Mouse (Mus musculus) CH12.LX (cell line): ENCODE results near the gene Kcnj6. TPM values are rescaled to one million over a fixed set of nuclear protein-coding genes. Genes with fewer than 3 reads are reported as not detected.

Experiments used
- DNase-seq: peaks from one replicate; pipeline ENCODE4 v3.0.0-alpha.2; 2013; ENCODE audit errors: extremely low read depth
- H3K27ac ChIP-seq: 2 replicates; pipeline ENCODE4 v1.5.1; 2012; ENCODE audit warnings: low read depth, mild to moderate bottlenecking, control low read depth, moderate library complexity; ENCODE audit not compliant: insufficient read depth
- H3K27me3 ChIP-seq: replicated peaks from 2 replicates; pipeline ENCODE3; 2012; ENCODE audit warnings: inconsistent platforms
- H3K36me3 ChIP-seq, 2 experiments: replicated peaks in 1 of 2; 2 replicates each; pipeline versions ENCODE3 to v1.6.1; 2012; ENCODE audit warnings: inconsistent platforms in 1 of 2, low read length in 1 of 2, mild to moderate bottlenecking in 1 of 2, mixed read lengths in 1 of 2, moderate library complexity in 1 of 2; ENCODE audit not compliant: control insufficient read depth in 1 of 2, insufficient read depth in 1 of 2
- H3K4me1 ChIP-seq, 2 experiments: 2 replicates each; pipeline ENCODE4 v1.6.1; 2012; ENCODE audit warnings: inconsistent platforms in 1 of 2, moderate library complexity in 1 of 2; ENCODE audit not compliant: insufficient read depth in 2 of 2, control insufficient read depth in 1 of 2
- H3K4me2 ChIP-seq: 2 replicates; pipeline ENCODE4 v1.6.1; 2012; ENCODE audit warnings: low read depth, mild to moderate bottlenecking, control low read depth; ENCODE audit not compliant: poor library complexity, insufficient read depth, severe bottlenecking
- H3K4me3 ChIP-seq, 3 experiments: fragments of 150-350 bp in 1 of 3; sonication (generic) in 1 of 3; replicated peaks in 1 of 3; 2 replicates each; pipeline versions ENCODE3 to v1.5.1; 2011 to 2012; ENCODE audit warnings: low read depth in 2 of 3, low read length in 2 of 3, mild to moderate bottlenecking in 2 of 3, moderate library complexity in 2 of 3, control low read depth in 1 of 3, improper control_type of control experiment in 1 of 3, inconsistent platforms in 1 of 3, mixed read lengths in 1 of 3; ENCODE audit not compliant: poor library complexity in 1 of 3
- H3K79me2 ChIP-seq: replicated peaks from 2 replicates; pipeline ENCODE4 v1.6.1; 2012; ENCODE audit warnings: mild to moderate bottlenecking, moderate library complexity; ENCODE audit not compliant: control insufficient read depth, poor library complexity, insufficient read depth, severe bottlenecking; ENCODE audit errors: extremely low read depth
- H3K9ac ChIP-seq: 2 replicates; pipeline ENCODE4 v1.6.1; 2012; ENCODE audit warnings: low read depth, mild to moderate bottlenecking, control low read depth, moderate library complexity; ENCODE audit not compliant: insufficient read depth
- H3K9me3 ChIP-seq: replicated peaks from 2 replicates; pipeline ENCODE3; 2012; ENCODE audit warnings: low read length, inconsistent platforms, mixed read lengths
- BHLHE40 ChIP-seq: IDR thresholded peaks from 2 replicates; pipeline ENCODE4 v1.6.1; 2011; ENCODE audit warnings: mild to moderate bottlenecking, low read depth, low read length, improper control_type of control experiment
- CHD1 ChIP-seq: IDR thresholded peaks from 2 replicates; pipeline ENCODE4 v1.6.1; 2012; ENCODE audit warnings: low read depth, low read length, improper control_type of control experiment, inconsistent platforms
- E2F4 ChIP-seq: IDR thresholded peaks from 2 replicates; pipeline ENCODE4 v1.6.1; 2011; ENCODE audit warnings: low read depth, low read length, improper control_type of control experiment; ENCODE audit not compliant: insufficient replicate concordance
- ELF1 ChIP-seq: IDR thresholded peaks from 2 replicates; pipeline ENCODE4 v1.6.1; 2014; ENCODE audit warnings: low read depth, mild to moderate bottlenecking, inconsistent platforms, low read length, improper control_type of control experiment
- EP300 ChIP-seq: IDR thresholded peaks from 2 replicates; pipeline ENCODE4 v1.6.1; 2011; ENCODE audit warnings: low read length, improper control_type of control experiment
- ETS1 ChIP-seq: conservative IDR thresholded peaks from 2 replicates; pipeline ENCODE4 v1.6.1; 2012; ENCODE audit warnings: low read depth, mild to moderate bottlenecking, inconsistent platforms, low read length, improper control_type of control experiment, moderate library complexity
- GABPA ChIP-seq: IDR thresholded peaks from 2 replicates; pipeline ENCODE4 v1.6.1; 2012; ENCODE audit warnings: low read depth, low read length, improper control_type of control experiment, inconsistent platforms; ENCODE audit not compliant: insufficient replicate concordance
- HCFC1 ChIP-seq: IDR thresholded peaks from 2 replicates; pipeline ENCODE4 v1.6.1; 2012; ENCODE audit warnings: low read depth, mild to moderate bottlenecking, inconsistent platforms, low read length, improper control_type of control experiment
- IRF4 ChIP-seq: IDR thresholded peaks from 2 replicates; pipeline ENCODE4 v1.6.1; 2014; ENCODE audit warnings: low read depth, mild to moderate bottlenecking, inconsistent platforms, low read length, improper control_type of control experiment
- JUN ChIP-seq: IDR thresholded peaks from 2 replicates; pipeline ENCODE4 v1.6.1; 2011; ENCODE audit warnings: low read depth, mild to moderate bottlenecking, low read length, improper control_type of control experiment, moderate library complexity; ENCODE audit not compliant: insufficient read depth
- KAT2A ChIP-seq: IDR thresholded peaks from 2 replicates; pipeline ENCODE4 v1.6.1; 2012; ENCODE audit warnings: low read length, improper control_type of control experiment, inconsistent platforms; ENCODE audit not compliant: insufficient replicate concordance
- MAFK ChIP-seq: IDR thresholded peaks from 2 replicates; pipeline ENCODE4 v1.6.1; 2011; ENCODE audit warnings: low read length, improper control_type of control experiment; ENCODE audit not compliant: insufficient replicate concordance
- MAZ ChIP-seq: IDR thresholded peaks from 2 replicates; pipeline ENCODE4 v1.6.1; 2012; ENCODE audit warnings: low read depth, mild to moderate bottlenecking, inconsistent platforms, low read length, improper control_type of control experiment, moderate library complexity
- MEF2A ChIP-seq: IDR thresholded peaks from 2 replicates; pipeline ENCODE4 v1.6.1; 2014; ENCODE audit warnings: low read depth, mild to moderate bottlenecking, inconsistent platforms, low read length, improper control_type of control experiment, borderline replicate concordance
- MXI1 ChIP-seq: IDR thresholded peaks from 2 replicates; pipeline ENCODE4 v1.6.1; 2011; ENCODE audit warnings: mild to moderate bottlenecking, low read depth, low read length, improper control_type of control experiment
- MYC ChIP-seq: IDR thresholded peaks from 2 replicates; pipeline ENCODE4 v1.6.1; 2011; ENCODE audit warnings: low read depth, mild to moderate bottlenecking, improper control_type of control experiment, low read length
- NRF1 ChIP-seq: IDR thresholded peaks from 2 replicates; pipeline ENCODE4 v1.6.1; 2014; ENCODE audit warnings: low read depth, mild to moderate bottlenecking, inconsistent platforms, low read length, improper control_type of control experiment, moderate library complexity
- PAX5 ChIP-seq: IDR thresholded peaks from 2 replicates; pipeline ENCODE4 v1.6.1; 2012; ENCODE audit warnings: low read length, inconsistent platforms, mixed read lengths
- POLR2A ChIP-seq: IDR thresholded peaks from 2 replicates; pipeline ENCODE4 v1.6.1; 2011; ENCODE audit warnings: low read depth, mild to moderate bottlenecking, improper control_type of control experiment, low read length
- POLR2AphosphoS2 ChIP-seq: IDR thresholded peaks from 2 replicates; pipeline ENCODE4 v1.6.1; 2011; ENCODE audit warnings: low read depth, low read length, improper control_type of control experiment
- RAD21 ChIP-seq: IDR thresholded peaks from 2 replicates; pipeline ENCODE4 v1.6.1; 2011; ENCODE audit warnings: low read depth, mild to moderate bottlenecking, low read length, improper control_type of control experiment, moderate library complexity
- RCOR1 ChIP-seq: conservative IDR thresholded peaks from 2 replicates; pipeline ENCODE4 v1.6.1; 2012; ENCODE audit warnings: low read depth, mild to moderate bottlenecking, inconsistent platforms, low read length, improper control_type of control experiment
- SIN3A ChIP-seq: IDR thresholded peaks from 2 replicates; pipeline ENCODE4 v1.6.1; 2012; ENCODE audit warnings: low read length, improper control_type of control experiment, inconsistent platforms
- SMC3 ChIP-seq: IDR thresholded peaks from 2 replicates; pipeline ENCODE4 v1.6.1; 2011; ENCODE audit warnings: low read depth, low read length, improper control_type of control experiment
- TBP ChIP-seq: conservative IDR thresholded peaks from 2 replicates; pipeline ENCODE4 v1.6.1; 2011; ENCODE audit warnings: low read depth, low read length, improper control_type of control experiment
- TCF12 ChIP-seq: IDR thresholded peaks from 2 replicates; pipeline ENCODE4 v1.6.1; 2014; ENCODE audit warnings: low read depth, mild to moderate bottlenecking, inconsistent platforms, low read length, improper control_type of control experiment
- UBTF ChIP-seq: IDR thresholded peaks from 2 replicates; pipeline ENCODE4 v1.6.1; 2012; ENCODE audit warnings: low read depth, mild to moderate bottlenecking, inconsistent platforms, low read length, improper control_type of control experiment, moderate library complexity
- USF2 ChIP-seq: conservative IDR thresholded peaks from 2 replicates; pipeline ENCODE4 v1.6.1; 2011; ENCODE audit warnings: low read depth, low read length, improper control_type of control experiment
- ZC3H11A ChIP-seq: IDR thresholded peaks from 2 replicates; pipeline ENCODE4 v1.6.1; 2012; ENCODE audit warnings: low read depth, mild to moderate bottlenecking, inconsistent platforms, low read length, improper control_type of control experiment
- ZKSCAN1 ChIP-seq: IDR thresholded peaks from 2 replicates; pipeline ENCODE4 v1.6.1; 2012; ENCODE audit warnings: low read depth, inconsistent platforms, low read length, improper control_type of control experiment, borderline replicate concordance
- ZNF384 ChIP-seq: IDR thresholded peaks from 2 replicates; pipeline ENCODE4 v1.6.1; 2012; ENCODE audit warnings: low read depth, low read length, improper control_type of control experiment, inconsistent platforms
- dilution Hi-C: fragments of 300-500 bp; cut with MboI; formaldehyde crosslinking; loops from 2 replicates; pipeline ENCODE4 v1.14.3; 2020; ENCODE audit warnings: low sequenced_read_pairs; ENCODE audit not compliant: extremely low pct_unique_long_range_greater_than_20kb, extremely low pct_ligation_motif_present
- in situ Hi-C: fragments of 300-500 bp; cut with MboI; formaldehyde crosslinking; loops from 3 replicates; pipeline ENCODE4 v1.14.3; 2019; ENCODE audit warnings: low sequenced_read_pairs, low pct_ligation_motif_present, low pct_unique_long_range_greater_than_20kb, mixed read lengths
- polyA plus RNA-seq: library from polyadenylated mRNA; unstranded; fragments of >175 nt; gene quantifications from 2 replicates; pipeline ENCODE4 v1.2.1, GENCODE M21; 2012; ENCODE audit warnings: low read depth; ENCODE audit not compliant: insufficient read length
- total RNA-seq, 2 experiments: library from RNA; depleted of rRNA; stranded (reverse); fragments of 300-350 nt in 1 of 2; fragments of >200 nt in 1 of 2; gene quantifications; 2 replicates each; pipeline ENCODE4 v1.2.3; 2012 to 2014

Kcnj6 gene
- total and polyA plus RNA-seq, 3 experiments = not detected

- Histone ChIP-seq H3K4me1 (0 out of 4 replicates have a peak, but pooled peaks cover 0 to 3% of the 10 kb centered on the region in 2 experiments), H3K4me3 (no peak overlapping the region), H3K9ac (no peak overlapping the region), H3K79me2 (no peaks in the 10 kb centered on the region), H3K27me3 (peaks cover 43% of the 10 kb centered on the region), H3K9me3 (no peaks in the 10 kb centered on the region), H3K4me2 (no peak overlapping the region), H3K27ac (no peak overlapping the region), H3K36me3 (no peaks in the 10 kb centered on the region)
- in situ Hi-C loops = no loop called here
- TF ChIP-seq UBTF (no peak), BHLHE40 (no peak), SMC3 (no peak), TBP (no peak), GABPA (no peak), MAFK (no peak)
- dilution Hi-C loops = no loop called here
- no peak for DNase-seq
Measured at GRCm38 (mm10) chr16:94898832-94899231, 98.7 kb downstream of the Kcnj6 start.

GRCm38 (mm10) chr16:94892162-94892650 is 105.3 kb downstream of the Kcnj6 start:
- DNase-seq = peak; percentile 67
- peaks cover 14% of the 10 kb centered on the region for H3K9me3 ChIP-seq
- H3K4me3 ChIP-seq = no peak overlapping the region
- dilution Hi-C loops (no loop called here), in situ Hi-C loops (no loop called here)
- peaks cover 11 to 16% of the 10 kb centered on the region in 2 experiments; a peak in 3 of 4 replicates for H3K4me1 ChIP-seq
- peaks cover 16% of the 10 kb centered on the region for H3K27me3 ChIP-seq
- H3K4me2 ChIP-seq = no peak overlapping the region
- H3K27ac ChIP-seq = peak overlapping the region; percentile 56
- H3K9ac ChIP-seq = no peak overlapping the region
- no peaks in the 10 kb centered on the region for H3K36me3 ChIP-seq
- H3K79me2 ChIP-seq = no peaks in the 10 kb centered on the region
- TF ChIP-seq MXI1 = no peak; the same call in 1 of the 2 replicates
- 0 out of 2 replicates have a peak, but pooled peaks have one; percentile 40 for TF ChIP-seq RCOR1
- TF ChIP-seq ETS1 = no peak
- no peak for TF ChIP-seq ZNF384
- TF ChIP-seq CHD1 = no peak
- no peak; the same call in 1 of the 2 replicates for TF ChIP-seq JUN
- TF ChIP-seq ELF1 = no peak
- no peak for TF ChIP-seq HCFC1
- no peak for TF ChIP-seq RAD21
- no peak for TF ChIP-seq MAFK
- peak; percentile 17; the same call in 1 of the 2 replicates for TF ChIP-seq IRF4
- no peak for TF ChIP-seq ZKSCAN1
- no peak for TF ChIP-seq PAX5
- no peak for TF ChIP-seq E2F4
- TF ChIP-seq MYC = no peak
- no peak for TF ChIP-seq SIN3A
- TF ChIP-seq ZC3H11A = no peak
- no peak for TF ChIP-seq UBTF
- peak; percentile 92 for TF ChIP-seq BHLHE40
- TF ChIP-seq EP300 = peak; percentile 66
- no peak for TF ChIP-seq MAZ
- TF ChIP-seq TCF12 = peak; percentile 37; the same call in 1 of the 2 replicates
- 0 out of 2 replicates have a peak, but pooled peaks have one; percentile 7 for TF ChIP-seq KAT2A
- peak; percentile 40; the same call in 1 of the 2 replicates for TF ChIP-seq MEF2A
- TF ChIP-seq USF2 = peak; percentile 59
- TF ChIP-seq NRF1 = no peak
- no peak for TF ChIP-seq GABPA
- TF ChIP-seq SMC3 = no peak
- no peak for TF ChIP-seq POLR2A
- TF ChIP-seq TBP = no peak
- TF ChIP-seq POLR2AphosphoS2 = no peak
